Mouse (Mus musculus) gastrocnemius, adult 8-10 months (tissue): ENCODE measurements around the gene Ccdc85b. TPM values are rescaled to one million over a fixed set of nuclear protein-coding genes. Genes with fewer than 3 reads are reported as not detected.

Experiments
- total RNA-seq, 4 experiments: library from RNA; stranded (reverse); gene quantifications; 2 replicates each; pipeline ENCODE4 v1.2.4; 2022

Ccdc85b gene
- total RNA-seq, 4 experiments from 2014 or later: 5.5 to 8.1 (median 6.3) TPM

Other genes starting within 250 kb of the Ccdc85b start
- 1 to 10 TPM; 4.5 to 6.6 (median 5.4) TPM for gene Pacs1, start 184.8 kb downstream of the Ccdc85b start, total RNA-seq
- 10 to 100 TPM; 59.7 to 74.1 (median 62.9) TPM for gene Sf3b2, start 162.4 kb downstream of the Ccdc85b start, total RNA-seq
- under 1 TPM in 1 of 4 experiments, not detected in 3; 0.17 TPM for gene Gal3st3, start 159.6 kb downstream of the Ccdc85b start, total RNA-seq
- not detected for gene Catsper1, start 122.2 kb downstream of the Ccdc85b start, total RNA-seq
- gene Cst6, start 108.3 kb downstream of the Ccdc85b start, total RNA-seq: 10 to 100 TPM; 44.0 to 55.9 (median 44.9) TPM
- 10 to 100 TPM; 16.3 to 18.8 (median 17.9) TPM for gene Eif1ad, start 91.2 kb downstream of the Ccdc85b start, total RNA-seq
- gene Banf1, start 90.7 kb downstream of the Ccdc85b start, total RNA-seq: 100 to 1,000 TPM; 122 to 146 (median 135) TPM
- gene Sart1, start 69.2 kb downstream of the Ccdc85b start, total RNA-seq: 10 to 100 TPM; 40.2 to 52.1 (median 45.3) TPM
- gene Tsga10ip, start 55.4 kb downstream of the Ccdc85b start, total RNA-seq: 1 to 10 TPM in 3 of 4 experiments, under 1 TPM in 1; 0.96 to 2.4 (median 2.0) TPM
- 100 to 1,000 TPM; 727 to 752 (median 743) TPM for gene Drap1, start 32.9 kb downstream of the Ccdc85b start, total RNA-seq
- gene AI837181, start 32.8 kb downstream of the Ccdc85b start, total RNA-seq: 10 to 100 TPM; 33.7 to 38.3 (median 35.8) TPM
- gene Fosl1, start 10.3 kb downstream of the Ccdc85b start, total RNA-seq: not detected
- 10 to 100 TPM; 29.2 to 35.1 (median 32.8) TPM for gene Fibp, start 2.7 kb upstream of the Ccdc85b start, total RNA-seq
- gene Ctsw, start 10.6 kb upstream of the Ccdc85b start, total RNA-seq: not detected
- gene Efemp2, start 16.1 kb upstream of the Ccdc85b start, total RNA-seq: 1 to 10 TPM; 3.2 to 6.1 (median 3.8) TPM
- gene Mus81, start 30.5 kb upstream of the Ccdc85b start, total RNA-seq: 10 to 100 TPM; 18.5 to 22.8 (median 21.2) TPM
- 10 to 100 TPM; 44.8 to 57.2 (median 51.2) TPM for gene Cfl1, start 32.6 kb upstream of the Ccdc85b start, total RNA-seq
- gene 1700020D05Rik, start 45.9 kb upstream of the Ccdc85b start, total RNA-seq: under 1 TPM in 3 of 4 experiments, not detected in 1; 0.31 to 0.67 (median 0.47) TPM
- 1 to 10 TPM; 5.3 to 6.4 (median 5.9) TPM for gene Snx32, start 52.6 kb upstream of the Ccdc85b start, total RNA-seq
- not detected for gene Ovol1, start 102.8 kb upstream of the Ccdc85b start, total RNA-seq
- 1 to 10 TPM; 2.0 to 2.6 (median 2.5) TPM for gene Ap5b1, start 110.1 kb upstream of the Ccdc85b start, total RNA-seq
- gene Rnaseh2c, start 144.0 kb upstream of the Ccdc85b start, total RNA-seq: 10 to 100 TPM; 40.5 to 63.8 (median 50.9) TPM
- 10 to 100 TPM; 17.2 to 23.9 (median 21.6) TPM for gene Kat5, start 152.3 kb upstream of the Ccdc85b start, total RNA-seq
- gene Rela, start 179.6 kb upstream of the Ccdc85b start, total RNA-seq: 10 to 100 TPM; 13.8 to 20.5 (median 15.0) TPM
- 1 to 10 TPM; 2.1 to 6.9 (median 6.3) TPM for gene Sipa1, start 205.8 kb upstream of the Ccdc85b start, total RNA-seq
- 1 to 10 TPM; 7.1 to 8.7 (median 8.1) TPM for gene Map3k11, start 230.8 kb upstream of the Ccdc85b start, total RNA-seq
- 10 to 100 TPM; 11.8 to 15.2 (median 13.7) TPM for gene Pcnx3, start 231.0 kb upstream of the Ccdc85b start, total RNA-seq
- not detected for gene Kcnk7, start 246.5 kb upstream of the Ccdc85b start, total RNA-seq